Mouse (Mus musculus) kidney, postnatal 0 days (tissue): Measurements from ENCODE around the gene Map7. TPM values are rescaled to one million over a fixed set of nuclear protein-coding genes. Genes with fewer than 3 reads are reported as not detected.

ENCODE experiments used
- ATAC-seq: fragments of 200-750 bp; cut with Nextera tagmentation; replicated peaks from 2 replicates; pipeline ENCODE4 v1.8.0; 2017; ENCODE audit warnings: low read depth, moderate number of reproducible peaks, moderate TSS enrichment, moderate library complexity; ENCODE audit not compliant: low FRiP score
- DNase-seq: peaks from one replicate; pipeline ENCODE4 v3.0.0-alpha.2; 2016; ENCODE audit warnings: low spot score
- H3K27ac ChIP-seq: fragments of 300-500 bp; sonication (generic); 2 replicates; pipeline ENCODE4 v1.5.1; 2014; ENCODE audit warnings: mild to moderate bottlenecking
- H3K27me3 ChIP-seq: fragments of 300-500 bp; sonication (generic); 2 replicates; pipeline ENCODE4 v1.6.1; 2014; ENCODE audit warnings: low read length, mixed read lengths; ENCODE audit not compliant: insufficient read depth
- H3K36me3 ChIP-seq: fragments of 300-500 bp; sonication (generic); 2 replicates; pipeline ENCODE4 v1.6.1; 2014; ENCODE audit warnings: low read length, mixed read lengths; ENCODE audit not compliant: insufficient read depth
- H3K4me1 ChIP-seq: fragments of 300-500 bp; sonication (generic); replicated peaks from 2 replicates; pipeline ENCODE4 v1.6.1; 2014; ENCODE audit warnings: antibody characterized with exemption, low read length, mixed read lengths; ENCODE audit not compliant: insufficient read depth
- H3K4me2 ChIP-seq: fragments of 300-500 bp; sonication (generic); 2 replicates; pipeline ENCODE4 v1.6.1; 2014; ENCODE audit warnings: mild to moderate bottlenecking, low read length, moderate library complexity, mixed read lengths
- H3K4me3 ChIP-seq: fragments of 300-500 bp; sonication (generic); replicated peaks from 2 replicates; pipeline ENCODE4 v1.5.1; 2014; ENCODE audit warnings: low read depth, low read length
- H3K9ac ChIP-seq: fragments of 300-500 bp; sonication (generic); 2 replicates; pipeline ENCODE4 v1.6.1; 2014; ENCODE audit warnings: low read depth, low read length
- H3K9me3 ChIP-seq: fragments of 300-500 bp; sonication (generic); replicated peaks from 2 replicates; pipeline ENCODE4 v1.6.1; 2016; ENCODE audit warnings: low read length, inconsistent platforms, mixed read lengths
- CTCF ChIP-seq: IDR thresholded peaks from 2 replicates; pipeline ENCODE4 v1.5.1; 2016; ENCODE audit warnings: antibody characterized with exemption, low read depth, mild to moderate bottlenecking, moderate library complexity
- WGBS: fragments of 180-500 bp; shearing (Covaris S2); extraction: QIAGEN DNeasy Blood & Tissue Kit; methylation state at CpG from one replicate; pipeline ENCODE4 v1.1.7; 2014; 5-methylcytosine and 5-hydroxymethylcytosine counted together
- polyA plus RNA-seq: library from polyadenylated mRNA; unstranded; fragments of >200 nt; fragmentation: Nextera tagmentation; extraction: Ambion mirVana; gene quantifications from 2 replicates; pipeline ENCODE4 v1.2.1, GENCODE M21; 2015

Map7 gene
- polyA plus RNA-seq, 1 experiment from 2014 or later = 31.2 TPM

GRCm38 (mm10) chr10:20112026-20112973 lies 36.0 kb upstream of the Map7 start:
- 80% methylated on average over 18 of the region's 18 CpGs for WGBS
- no peak overlapping the region for H3K9ac ChIP-seq

GRCm38 (mm10) chr10:20119504-20120425 lies 28.5 kb upstream of the Map7 start:
- H3K4me1 ChIP-seq = no peaks in the 10 kb centered on the region
- no peak overlapping the region for H3K4me3 ChIP-seq
- no peak for TF ChIP-seq CTCF
- no peak overlapping the region for H3K27ac ChIP-seq
- ATAC-seq (no peak), DNase-seq (no peak)
- WGBS = 89% methylated on average over 15 of the region's 15 CpGs
- no peaks in the 10 kb centered on the region for H3K27me3 ChIP-seq
- no peak overlapping the region for H3K9ac ChIP-seq
- H3K4me2 ChIP-seq = no peak overlapping the region
- no peaks in the 10 kb centered on the region for H3K36me3 ChIP-seq
- no peaks in the 10 kb centered on the region for H3K9me3 ChIP-seq

More at GRCm38 (mm10) chr10:20112026-20112973, 36.0 kb upstream of the Map7 start:
- ATAC-seq (no peak), DNase-seq (no peak)
- Histone ChIP-seq H3K36me3 (no peaks in the 10 kb centered on the region), H3K27me3 (no peaks in the 10 kb centered on the region), H3K4me2 (no peak overlapping the region), H3K4me1 (no peaks in the 10 kb centered on the region), H3K27ac (no peak overlapping the region), H3K4me3 (no peak overlapping the region), H3K9me3 (no peaks in the 10 kb centered on the region)
- no peak for TF ChIP-seq CTCF

- Histone ChIP-seq H3K9me3 (no peaks in the 10 kb centered on the region), H3K36me3 (no peaks in the 10 kb centered on the region), H3K27ac (no peak overlapping the region), H3K4me1 (no peaks in the 10 kb centered on the region), H3K4me3 (no peak overlapping the region), H3K4me2 (no peak overlapping the region), H3K9ac (no peak overlapping the region), H3K27me3 (no peaks in the 10 kb centered on the region)
- no peak for ATAC-seq
- no peak for TF ChIP-seq CTCF
- WGBS = 83% methylated on average over 4 of the region's 4 CpGs
- no peak for DNase-seq
Measured at GRCm38 (mm10) chr10:20121981-20122380, 26.3 kb upstream of the Map7 start.

GRCm38 (mm10) chr10:20123401-20123800 lies 24.9 kb upstream of the Map7 start:
- no peaks in the 10 kb centered on the region for H3K36me3 ChIP-seq
- no peak overlapping the region for H3K4me3 ChIP-seq
- DNase-seq (peak; percentile 29), ATAC-seq (no peak; the same call in 1 of the 2 replicates)
- no peak overlapping the region for H3K4me2 ChIP-seq
- H3K9me3 ChIP-seq = no peaks in the 10 kb centered on the region
- H3K27me3 ChIP-seq = no peaks in the 10 kb centered on the region
- H3K4me1 ChIP-seq = no peaks in the 10 kb centered on the region
- WGBS = 53% methylated on average over 9 of the region's 9 CpGs
- no peak overlapping the region for H3K9ac ChIP-seq
- no peak for TF ChIP-seq CTCF
- no peak overlapping the region for H3K27ac ChIP-seq

GRCm38 (mm10) chr10:20124576-20124975 lies 23.7 kb upstream of the Map7 start:
- no peak overlapping the region for H3K4me3 ChIP-seq
- H3K9ac ChIP-seq = no peak overlapping the region
- H3K36me3 ChIP-seq = no peaks in the 10 kb centered on the region
- H3K27me3 ChIP-seq = no peaks in the 10 kb centered on the region
- DNase-seq (no peak), ATAC-seq (no peak)
- no peak for TF ChIP-seq CTCF
- WGBS = 84% methylated on average over 12 of the region's 12 CpGs
- H3K9me3 ChIP-seq = no peaks in the 10 kb centered on the region
- no peak overlapping the region for H3K27ac ChIP-seq
- no peak overlapping the region for H3K4me2 ChIP-seq
- no peaks in the 10 kb centered on the region for H3K4me1 ChIP-seq

GRCm38 (mm10) chr10:20125226-20125625 lies 23.0 kb upstream of the Map7 start:
- Histone ChIP-seq H3K36me3 (no peaks in the 10 kb centered on the region), H3K27ac (no peak overlapping the region), H3K27me3 (no peaks in the 10 kb centered on the region), H3K9ac (no peak overlapping the region), H3K4me3 (no peak overlapping the region), H3K4me2 (no peak overlapping the region), H3K9me3 (no peaks in the 10 kb centered on the region), H3K4me1 (no peaks in the 10 kb centered on the region)
- ATAC-seq (peak; percentile 66; the same call in 1 of the 2 replicates), DNase-seq (peak; percentile 84)
- 50% methylated on average over 4 of the region's 4 CpGs for WGBS
- TF ChIP-seq CTCF = peak; percentile 96
